Mouse (Mus musculus) bone marrow, adult 2 months (tissue): ENCODE results near the gene Dmtf1.

Experiments
- CTCF ChIP-seq: fragments of 200-500 bp; IDR thresholded peaks from 2 replicates; pipeline ENCODE4 v1.5.1; 2011; ENCODE audit warnings: low read length, control low read depth; ENCODE audit not compliant: control insufficient read depth, insufficient read depth
- POLR2A ChIP-seq: fragments of 200-500 bp; IDR thresholded peaks from 2 replicates; pipeline ENCODE4 v1.6.1; 2011; ENCODE audit warnings: low read depth, mild to moderate bottlenecking, control low read depth, low read length, borderline replicate concordance; ENCODE audit not compliant: control insufficient read depth

GRCm38 (mm10) chr5:9124134-9124533 lies 37.4 kb downstream of the Dmtf1 start:
- TF ChIP-seq CTCF (no peak), POLR2A (no peak)
